Mouse (Mus musculus) bone marrow, adult 2 months (tissue): ENCODE measurements at regions not wholly inside any gene's neighbourhood (a gene's known extent, or its start where the extent isn't known, plus 50 kb on each side); places are given as distances from the start of the nearest gene placed in this dataset.

Experiments
- H3K27ac ChIP-seq: fragments of 200-500 bp; 2 replicates; pipeline ENCODE4 v1.5.1; 2012; ENCODE audit warnings: low read depth, mild to moderate bottlenecking, control low read depth, inconsistent platforms, low read length; ENCODE audit not compliant: control insufficient read depth, poor library complexity, insufficient read depth
- H3K4me1 ChIP-seq: fragments of 200-500 bp; 2 replicates; pipeline ENCODE4 v1.6.1; 2011; ENCODE audit warnings: low read length; ENCODE audit not compliant: control insufficient read depth, insufficient read depth
- H3K4me3 ChIP-seq: fragments of 200-500 bp; replicated peaks from 2 replicates; pipeline ENCODE3; 2011; ENCODE audit warnings: mild to moderate bottlenecking, low read depth, low read length, control low read depth; ENCODE audit not compliant: control insufficient read depth
- CTCF ChIP-seq: fragments of 200-500 bp; IDR thresholded peaks from 2 replicates; pipeline ENCODE4 v1.5.1; 2011; ENCODE audit warnings: low read length, control low read depth; ENCODE audit not compliant: control insufficient read depth, insufficient read depth
- POLR2A ChIP-seq: fragments of 200-500 bp; IDR thresholded peaks from 2 replicates; pipeline ENCODE4 v1.6.1; 2011; ENCODE audit warnings: low read depth, mild to moderate bottlenecking, control low read depth, low read length, borderline replicate concordance; ENCODE audit not compliant: control insufficient read depth
- WGBS: fragments of 180-500 bp; shearing (Covaris S2); methylation state at CpG from one replicate; pipeline ENCODE4 v1.1.7; 2018; 5-methylcytosine and 5-hydroxymethylcytosine counted together

- TF ChIP-seq POLR2A = no peak
- TF ChIP-seq CTCF = no peak
- WGBS = 76% methylated on average over 10 of the region's 10 CpGs
- no peak overlapping the region for H3K27ac ChIP-seq
- no peaks in the 10 kb centered on the region for H3K4me1 ChIP-seq
- no peak overlapping the region for H3K4me3 ChIP-seq
These were observed 240.6 kb upstream of the Mphosph6 start for GRCm38 (mm10) chr8:118042253-118042860.

DNA sequence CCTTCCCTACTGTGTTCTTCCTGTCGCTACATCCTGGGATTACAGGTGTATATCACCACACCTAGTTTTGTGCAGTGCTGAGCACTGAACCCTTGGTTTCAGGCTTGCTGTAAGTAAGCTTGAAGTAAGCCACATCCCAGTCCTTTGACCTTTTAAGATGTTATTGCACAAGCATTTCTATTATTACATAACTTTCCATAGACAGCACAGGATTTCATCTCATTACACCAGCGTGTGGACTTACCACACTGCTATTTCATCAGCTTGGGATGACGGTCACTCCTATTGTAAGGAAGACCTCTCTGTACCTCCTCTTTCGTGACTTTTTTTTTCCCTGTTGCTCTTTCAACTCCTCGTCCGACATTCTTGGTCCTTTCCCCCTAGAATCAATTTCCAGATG, 239.5 kb upstream of the Mphosph6 start:
- WGBS = 72% methylated on average over 6 of the region's 6 CpGs
- Histone ChIP-seq H3K4me3 (no peak overlapping the region), H3K4me1 (no peaks in the 10 kb centered on the region), H3K27ac (no peak overlapping the region)
- TF ChIP-seq CTCF = no peak
- TF ChIP-seq POLR2A = no peak

GRCm38 (mm10) chr8:118037801-118038200, 236.1 kb upstream of the Mphosph6 start:
- no peak overlapping the region for H3K4me3 ChIP-seq

DNA sequence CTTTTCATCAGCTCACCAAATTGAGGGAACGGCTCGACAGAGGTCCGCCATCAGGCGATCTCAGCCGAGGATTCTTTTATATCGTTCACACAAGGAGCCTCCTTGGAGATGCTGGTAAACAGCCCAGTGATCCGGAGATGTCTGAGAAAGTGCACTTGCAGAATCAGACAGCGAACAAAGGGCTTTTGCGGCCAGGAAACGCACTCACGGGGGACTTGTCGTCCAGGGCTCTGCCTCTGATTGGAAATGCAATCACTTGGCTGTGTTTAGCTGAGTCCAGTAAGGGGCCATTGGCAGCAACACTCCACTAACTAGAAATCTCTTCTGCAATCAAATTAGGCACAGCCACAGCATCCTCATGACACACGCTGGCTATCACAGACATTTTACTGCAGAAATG, 232.3 kb upstream of the Mphosph6 start:
- Histone ChIP-seq H3K4me1 (no peaks in the 10 kb centered on the region), H3K27ac (no peak overlapping the region), H3K4me3 (no peak overlapping the region)
- 65% methylated on average over 13 of the region's 13 CpGs for WGBS
- no peak for TF ChIP-seq POLR2A
- no peak for TF ChIP-seq CTCF

More at GRCm38 (mm10) chr8:118037801-118038200, 236.1 kb upstream of the Mphosph6 start:
- 76% methylated on average over 4 of the region's 4 CpGs for WGBS
- Histone ChIP-seq H3K4me1 (no peaks in the 10 kb centered on the region), H3K27ac (no peak overlapping the region)
- no peak for TF ChIP-seq CTCF

GRCm38 (mm10) chr8:118031406-118031805, 229.7 kb upstream of the Mphosph6 start:
- TF ChIP-seq POLR2A = no peak
- no peak for TF ChIP-seq CTCF
- WGBS = 57% methylated on average over 6 of the region's 6 CpGs
- Histone ChIP-seq H3K27ac (no peak overlapping the region), H3K4me1 (no peaks in the 10 kb centered on the region), H3K4me3 (no peak overlapping the region)

- 84% methylated on average over 13 of the region's 13 CpGs for WGBS
These were observed 226.5 kb upstream of the Mphosph6 start for GRCm38 (mm10) chr8:118028061-118028850.

GRCm38 (mm10) chr8:118023451-118023850, 221.7 kb upstream of the Mphosph6 start:
- Histone ChIP-seq H3K4me1 (no peaks in the 10 kb centered on the region), H3K4me3 (no peak overlapping the region), H3K27ac (no peak overlapping the region)
- WGBS = 93% methylated on average over 1 of the region's 1 CpGs
- TF ChIP-seq CTCF (no peak), POLR2A (no peak)

More at GRCm38 (mm10) chr8:118028061-118028850, 226.5 kb upstream of the Mphosph6 start:
- H3K4me3 ChIP-seq = no peak overlapping the region
- no peak for TF ChIP-seq CTCF
- TF ChIP-seq POLR2A = no peak
- H3K27ac ChIP-seq = no peak overlapping the region
- no peaks in the 10 kb centered on the region for H3K4me1 ChIP-seq

DNA sequence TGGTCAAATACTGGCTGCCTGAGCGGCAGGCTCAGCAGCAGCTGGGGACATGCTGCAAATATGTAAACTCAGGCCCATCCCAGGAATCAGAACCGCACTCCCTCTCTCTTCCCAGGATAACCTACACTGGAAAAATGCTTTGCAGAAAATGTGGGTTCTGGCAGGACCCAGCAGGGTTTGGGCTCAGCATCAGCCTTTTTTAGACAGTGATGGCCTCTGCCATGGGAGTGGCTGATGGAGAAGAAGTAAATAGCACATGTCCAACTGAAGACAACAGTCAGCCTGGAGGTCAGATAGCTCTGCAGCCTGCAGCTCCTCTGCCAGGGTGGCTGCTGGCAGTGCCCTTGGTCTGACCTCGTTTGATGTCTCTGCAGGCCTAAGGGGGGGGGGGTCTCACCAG, 220.2 kb upstream of the Mphosph6 start:
- 58% methylated on average over 3 of the region's 3 CpGs for WGBS
- no peak overlapping the region for H3K4me3 ChIP-seq
- no peaks in the 10 kb centered on the region for H3K4me1 ChIP-seq
- H3K27ac ChIP-seq = no peak overlapping the region
- TF ChIP-seq POLR2A (no peak), CTCF (no peak)
